Mouse (Mus musculus) Patski (cell line): ENCODE measurements around the gene Nutm1. TPM values are rescaled to one million over a fixed set of nuclear protein-coding genes. Genes with fewer than 3 reads are reported as not detected.

ENCODE experiments used
- ATAC-seq: fragments of 100-300 bp; one replicate; pipeline ENCODE4 v1.8.0; 2021
- CTCF ChIA-PET: fragments of 350-600 bp; sonication (Branson Sonifier 250); formaldehyde crosslinking; loops from one replicate; lab custom pipeline; 2022; ENCODE audit warnings: inconsistent platforms; lab: Charles Lee
- POLR2A ChIA-PET: fragments of 350-600 bp; sonication (Branson Sonifier 250); formaldehyde crosslinking; loops from one replicate; lab custom pipeline; 2022; ENCODE audit warnings: antibody characterized with exemption, inconsistent platforms; lab: Charles Lee
- DNase-seq: peaks from one replicate; pipeline ENCODE4 v3.0.0-alpha.2; 2011; ENCODE audit warnings: low read depth, low spot score
- H3K27me3 ChIP-seq: fragments of 371-371 bp; one replicate; pipeline ENCODE4 v1.5.1; 2021
- CTCF ChIP-seq: fragments of 100-300 bp; IDR thresholded peaks from one replicate; pipeline ENCODE4 v1.5.1; 2021
- in situ Hi-C: fragments of 300-500 bp; cut with MboI; formaldehyde crosslinking; loops from 3 replicates; pipeline ENCODE4 v1.11.1; 2018; ENCODE audit warnings: low pct_unique_long_range_greater_than_20kb, mixed read lengths
- polyA plus RNA-seq: library from polyadenylated mRNA; unstranded; gene quantifications from one replicate; pipeline ENCODE4 v1.2.3, GENCODE M21; 2021

Gene Nutm1
- polyA plus RNA-seq, 1 experiment from 2014 or later: 0.10 TPM

DNA sequence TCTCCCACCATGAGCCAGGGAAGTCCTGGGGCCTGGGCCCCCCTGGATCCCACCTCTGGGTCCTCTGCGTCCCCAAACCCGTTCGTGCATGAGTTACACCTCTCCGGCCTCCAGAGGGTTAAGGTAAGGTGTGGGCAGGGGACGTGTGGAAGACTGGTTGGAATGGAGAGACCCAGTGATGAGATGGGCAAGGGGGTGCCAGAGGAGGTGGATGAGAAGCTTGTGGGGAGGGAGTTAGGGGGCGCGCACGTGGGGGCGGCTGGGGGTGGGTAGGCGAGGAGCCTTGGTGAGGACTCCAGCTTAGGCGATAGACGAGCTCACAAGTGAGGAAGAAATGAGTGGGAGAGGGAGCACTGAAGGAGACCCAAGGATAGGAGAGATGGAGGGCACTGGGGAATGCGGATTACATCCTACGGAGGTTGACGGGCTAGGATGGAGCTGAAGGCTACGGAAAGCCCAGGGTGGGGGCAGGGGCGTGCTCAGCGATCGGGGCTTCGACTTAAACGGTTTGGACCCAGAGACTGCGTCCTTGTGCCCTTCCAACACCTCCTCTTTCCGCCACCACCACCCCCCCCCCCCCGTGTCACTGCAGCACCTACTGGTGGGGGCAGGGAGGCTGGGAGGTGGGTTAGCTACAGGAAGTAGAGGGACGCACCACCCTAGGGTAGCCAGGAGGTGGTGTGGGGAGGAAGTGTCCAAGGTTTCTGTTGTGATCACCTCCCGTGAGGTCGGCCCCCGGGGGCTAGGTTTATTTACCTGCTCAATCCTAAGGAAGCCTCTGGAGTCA lies 19.0 kb downstream of the Nutm1 start:
- CTCF ChIA-PET: interaction anchor here (0.7 to 3.1 kb wide), 5 partner anchors 10 to 121 kb away, joined by 3 to 9 read pairs (median 4); no protein-coding TSS in a partner anchor
- DNase-seq (no peak), ATAC-seq (peak; percentile 34)
- no peak for TF ChIP-seq CTCF
- POLR2A ChIA-PET: interaction anchor here (0.6 to 0.7 kb wide), 3 partner anchors 14 to 100 kb away, joined by 4 to 5 read pairs (median 5); no protein-coding TSS in a partner anchor
- in situ Hi-C loops: no loop called here
- H3K27me3 ChIP-seq: no peaks in the 10 kb centered on the region

DNA sequence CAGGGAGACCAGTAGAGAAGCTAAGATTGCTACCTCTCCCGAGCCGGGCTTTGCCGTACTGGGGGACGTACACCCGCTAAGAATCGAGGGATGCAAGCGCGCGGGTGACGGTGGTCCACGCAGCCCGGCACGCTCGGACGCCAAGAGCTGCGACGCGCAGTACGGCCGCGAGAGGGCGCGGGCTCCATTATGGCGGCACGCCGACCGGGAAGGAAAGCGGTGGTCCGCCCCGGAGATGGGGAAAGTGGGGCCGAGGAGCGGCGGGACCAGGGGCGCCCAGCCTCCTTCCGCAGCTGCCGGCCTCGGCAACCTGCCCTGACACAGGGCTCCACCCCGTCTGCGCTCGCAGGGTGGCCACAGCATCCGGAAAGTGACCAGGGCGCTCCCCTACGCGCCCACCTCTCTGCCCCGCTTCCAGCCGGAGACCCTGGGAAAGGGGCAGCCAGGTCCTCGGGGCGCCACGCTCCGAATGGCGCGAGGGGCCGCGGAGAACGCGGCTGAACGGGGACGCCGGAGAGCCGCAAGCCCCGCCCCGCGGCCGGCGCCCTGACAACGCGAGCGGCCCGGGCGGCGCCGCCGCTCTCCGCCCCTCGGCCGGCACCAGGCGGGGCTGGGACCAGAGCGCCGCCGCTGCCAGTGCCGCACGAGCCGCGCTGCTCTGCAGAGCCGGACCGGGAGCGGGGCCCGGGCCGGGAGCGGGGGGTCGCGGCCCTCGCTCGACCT lies 19.7 kb downstream of the Nutm1 start, which contains the start of gene Lpcat4:
Lpcat4 (plus strand) TSS at position 257 of the 723 bp plus-strand sequence.
- CTCF ChIA-PET: interaction anchor here (0.7 to 3.1 kb wide), 8 partner anchors 9 to 121 kb away, joined by 3 to 9 read pairs (median 4); partner anchors contain the start of gene Nutm1
- no peak for TF ChIP-seq CTCF

DNA sequence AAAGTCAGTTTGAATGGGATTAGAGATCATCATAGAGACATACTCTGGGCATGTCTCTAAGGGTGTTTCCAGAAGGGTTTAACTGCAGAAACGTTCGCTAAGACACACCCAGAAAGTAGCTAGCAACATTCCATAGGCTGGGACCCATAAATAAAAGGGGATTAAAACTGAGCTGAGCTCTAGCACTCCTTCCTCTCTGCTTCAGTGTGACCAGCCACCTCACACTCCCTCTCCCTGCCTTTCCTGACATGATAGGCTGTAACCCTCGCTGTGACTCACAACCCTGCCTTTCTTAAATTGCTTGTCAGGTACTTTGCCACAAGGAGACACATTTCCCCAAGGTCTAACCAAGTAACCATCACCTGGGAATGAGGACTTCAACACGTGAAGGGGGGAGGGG lies 21.1 kb downstream of the Nutm1 start:
- ChIA-PET POLR2A (no interaction called here), CTCF (interaction anchor here (1.1 to 3.1 kb wide), 4 partner anchors 13 to 22 kb away, joined by 3 to 9 read pairs (median 5); partner anchors contain the start of gene Nutm1)
- in situ Hi-C loops: no loop called here
- no peak for DNase-seq
- H3K27me3 ChIP-seq: no peaks in the 10 kb centered on the region
- TF ChIP-seq CTCF: no peak
- ATAC-seq: no peak

More for the DNA sequence above, 19.7 kb downstream of the Nutm1 start, which contains the start of gene Lpcat4:
- ATAC-seq (peak; percentile 96), DNase-seq (no peak)
- in situ Hi-C loops: no loop called here
- POLR2A ChIA-PET: interaction anchor here (0.7 to 1.0 kb wide), 2 partner anchors 44 to 101 kb away, joined by 3 to 5 read pairs; no protein-coding TSS in a partner anchor
- no peaks in the 10 kb centered on the region for H3K27me3 ChIP-seq

- DNase-seq (no peak), ATAC-seq (no peak)
- TF ChIP-seq CTCF: no peak
- CTCF ChIA-PET: interaction anchor here (0.7 kb wide), 1 partner anchor 18 kb away, joined by 3 read pairs; no protein-coding TSS in a partner anchor
- in situ Hi-C loops: no loop called here
- POLR2A ChIA-PET: interaction anchor here (0.5 kb wide), 1 partner anchor 29 kb away, joined by 4 read pairs; the partner anchor contains the start of gene Slc12a6
- H3K27me3 ChIP-seq: peaks cover 3% of the 10 kb centered on the region
Observed at GRCm38 (mm10) chr2:112236620-112237019, 22.5 kb downstream of the Nutm1 start.

GRCm38 (mm10) chr2:112232623-112233022 lies 26.5 kb downstream of the Nutm1 start:
- ChIA-PET POLR2A (no interaction called here), CTCF (no interaction called here)
- TF ChIP-seq CTCF: no peak
- H3K27me3 ChIP-seq: peaks cover 3% of the 10 kb centered on the region
- DNase-seq (no peak), ATAC-seq (no peak)
- in situ Hi-C loops: no loop called here

DNA sequence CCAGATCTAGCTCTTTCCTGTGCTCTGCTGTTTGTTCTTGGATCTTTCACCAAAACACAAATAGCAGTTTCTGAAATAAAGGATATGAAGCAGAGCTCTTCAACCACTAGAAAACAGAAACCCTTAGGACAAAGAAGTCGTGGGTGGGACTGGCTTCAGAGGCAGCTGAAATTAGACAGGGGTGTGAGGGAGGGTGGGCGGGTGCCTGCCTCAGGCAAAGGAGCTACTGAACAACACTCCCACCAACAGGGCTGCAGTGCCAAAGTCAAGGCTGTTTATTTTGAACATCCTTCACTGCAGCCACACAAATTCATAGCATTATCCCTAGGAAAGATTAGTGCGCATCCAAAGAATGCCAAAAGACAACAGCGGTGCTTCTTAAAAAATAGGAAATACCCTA lies 34.7 kb downstream of the Nutm1 start:
- DNase-seq (no peak), ATAC-seq (no peak)
- H3K27me3 ChIP-seq: no peaks in the 10 kb centered on the region
- no peak for TF ChIP-seq CTCF
- POLR2A ChIA-PET: no interaction called here
- CTCF ChIA-PET: no interaction called here
- in situ Hi-C loops: loop anchor here (25.0 kb wide), 1 partner anchor 1237 kb away; no protein-coding TSS in a partner anchor

- no peak for TF ChIP-seq CTCF
- in situ Hi-C loops: loop anchor here (25.0 kb wide), 1 partner anchor 1235 kb away; no protein-coding TSS in a partner anchor
- H3K27me3 ChIP-seq: no peaks in the 10 kb centered on the region
- ChIA-PET CTCF (interaction anchor here (0.9 kb wide), 1 partner anchor 25 kb away, joined by 3 read pairs; no protein-coding TSS in a partner anchor), POLR2A (interaction anchor here (0.6 kb wide), 1 partner anchor 22 kb away, joined by 4 read pairs; no protein-coding TSS in a partner anchor)
- no peak for DNase-seq
- no peak for ATAC-seq
Observed at GRCm38 (mm10) chr2:112222607-112223006, 36.5 kb downstream of the Nutm1 start.

DNA sequence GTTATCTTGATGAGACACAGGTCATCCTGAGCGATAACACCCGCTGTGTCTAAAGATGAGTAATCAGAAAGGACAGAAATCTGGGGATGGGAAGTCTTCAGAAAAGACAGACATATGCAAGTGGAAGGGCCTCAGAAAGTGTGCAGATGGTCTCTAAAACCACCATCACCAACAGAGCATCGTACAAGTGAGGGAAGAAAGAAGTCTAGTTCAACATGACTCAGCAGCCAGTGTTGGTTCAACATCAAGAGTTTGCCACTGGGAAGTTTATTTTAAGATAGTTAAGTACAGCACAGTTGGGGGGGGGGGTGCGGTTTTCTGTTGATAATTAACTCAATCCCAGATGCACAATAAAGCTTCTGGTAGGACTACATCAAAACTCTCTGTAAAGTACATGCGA lies 38.2 kb downstream of the Nutm1 start:
- ATAC-seq: no peak
- POLR2A ChIA-PET: interaction anchor here (0.6 kb wide), 1 partner anchor 132 kb away, joined by 4 read pairs; no protein-coding TSS in a partner anchor

GRCm38 (mm10) chr2:112217614-112218013 lies 41.5 kb downstream of the Nutm1 start:
- no peak for TF ChIP-seq CTCF
- no peak for DNase-seq
- CTCF ChIA-PET: interaction anchor here (2.1 kb wide), 1 partner anchor 21 kb away, joined by 9 read pairs; no protein-coding TSS in a partner anchor
- ATAC-seq: no peak
- no peaks in the 10 kb centered on the region for H3K27me3 ChIP-seq
- in situ Hi-C loops: loop anchor here (25.0 kb wide), 1 partner anchor 1230 kb away; no protein-coding TSS in a partner anchor
- POLR2A ChIA-PET: no interaction called here

More for the DNA sequence above, 38.2 kb downstream of the Nutm1 start:
- H3K27me3 ChIP-seq: no peaks in the 10 kb centered on the region
- no peak for TF ChIP-seq CTCF
- in situ Hi-C loops: loop anchor here (25.0 kb wide), 1 partner anchor 1234 kb away; no protein-coding TSS in a partner anchor
- CTCF ChIA-PET: interaction anchor here (1.1 kb wide), 1 partner anchor 27 kb away, joined by 3 read pairs; no protein-coding TSS in a partner anchor
- DNase-seq: no peak
